Mouse (Mus musculus) C2C12 (cell line): Measurements from ENCODE around the gene Tanc1.

ENCODE experiments used
- CEBPB ChIP-seq: IDR thresholded peaks from one replicate; pipeline ENCODE4 v1.6.1; 2011; ENCODE audit warnings: low read depth, mild to moderate bottlenecking, control low read depth, moderate library complexity
- CTCF ChIP-seq: IDR thresholded peaks from one replicate; pipeline ENCODE4 v1.5.1; 2011; ENCODE audit not compliant: control insufficient read depth, insufficient read depth, insufficient read length
- MAX ChIP-seq: IDR thresholded peaks from one replicate; pipeline ENCODE4 v1.6.1; 2011; ENCODE audit warnings: mild to moderate bottlenecking, control low read depth
- USF1 ChIP-seq: IDR thresholded peaks from one replicate; pipeline ENCODE4 v1.6.1; 2011; ENCODE audit warnings: low read depth, mild to moderate bottlenecking, control low read depth, moderate library complexity

GRCm38 (mm10) chr2:59707922-59708706 lies 96.3 kb downstream of the Tanc1 start:
- no peak for TF ChIP-seq CTCF
- no peak for TF ChIP-seq CEBPB
- no peak for TF ChIP-seq USF1
- TF ChIP-seq MAX: no peak
